Mouse (Mus musculus): ENCODE measurements around the gene Srsf1.

Gene Srsf1

GRCm38 (mm10) chr11:88046944-88047794 lies at the start of gene Srsf1:
Srsf1 (plus strand) TSS chr11:88047373.
- in situ Hi-C loops (cut with MboI; ENCODE audit: low pct_unique_long_range_greater_than_20kb in 1 of 2, low sequenced_read_pairs in 2 of 2, unreplicated experiment in 1 of 2): no loop called here

- in situ Hi-C loops (cut with MboI; ENCODE audit: low pct_unique_long_range_greater_than_20kb in 1 of 2, low sequenced_read_pairs in 2 of 2, unreplicated experiment in 1 of 2): no loop called here
Observed at GRCm38 (mm10) chr11:87999751-88000150, 47.4 kb upstream of the Srsf1 start.

GRCm38 (mm10) chr11:88002738-88003137 lies 44.4 kb upstream of the Srsf1 start:
- in situ Hi-C loops (cut with MboI; ENCODE audit: low pct_unique_long_range_greater_than_20kb in 1 of 2, low sequenced_read_pairs in 2 of 2, unreplicated experiment in 1 of 2): no loop called here

- in situ Hi-C loops (cut with MboI; ENCODE audit: low pct_unique_long_range_greater_than_20kb in 1 of 2, low sequenced_read_pairs in 2 of 2, unreplicated experiment in 1 of 2): no loop called here
Observed at GRCm38 (mm10) chr11:88004123-88004522, 43.0 kb upstream of the Srsf1 start.

GRCm38 (mm10) chr11:88008641-88009040 lies 38.5 kb upstream of the Srsf1 start:
- in situ Hi-C loops (cut with MboI; ENCODE audit: low pct_unique_long_range_greater_than_20kb in 1 of 2, low sequenced_read_pairs in 2 of 2, unreplicated experiment in 1 of 2): no loop called here

- in situ Hi-C loops (cut with MboI; ENCODE audit: low pct_unique_long_range_greater_than_20kb in 1 of 2, low sequenced_read_pairs in 2 of 2, unreplicated experiment in 1 of 2): no loop called here
Observed at GRCm38 (mm10) chr11:88009542-88010190, 37.5 kb upstream of the Srsf1 start.

GRCm38 (mm10) chr11:88011208-88011913 lies 35.8 kb upstream of the Srsf1 start:
- in situ Hi-C loops (cut with MboI; ENCODE audit: low pct_unique_long_range_greater_than_20kb in 1 of 2, low sequenced_read_pairs in 2 of 2, unreplicated experiment in 1 of 2): no loop called here

GRCm38 (mm10) chr11:88011914-88012419 lies 35.2 kb upstream of the Srsf1 start:
- in situ Hi-C loops (cut with MboI; ENCODE audit: low pct_unique_long_range_greater_than_20kb in 1 of 2, low sequenced_read_pairs in 2 of 2, unreplicated experiment in 1 of 2): no loop called here

- in situ Hi-C loops (cut with MboI; ENCODE audit: low pct_unique_long_range_greater_than_20kb in 1 of 2, low sequenced_read_pairs in 2 of 2, unreplicated experiment in 1 of 2): no loop called here
Observed at GRCm38 (mm10) chr11:88012621-88013244, 34.4 kb upstream of the Srsf1 start.

- in situ Hi-C loops (cut with MboI; ENCODE audit: low pct_unique_long_range_greater_than_20kb in 1 of 2, low sequenced_read_pairs in 2 of 2, unreplicated experiment in 1 of 2): no loop called here
Observed at GRCm38 (mm10) chr11:88013632-88014031, 33.5 kb upstream of the Srsf1 start.

- in situ Hi-C loops (cut with MboI; ENCODE audit: low pct_unique_long_range_greater_than_20kb in 1 of 2, low sequenced_read_pairs in 2 of 2, unreplicated experiment in 1 of 2): no loop called here
Observed at GRCm38 (mm10) chr11:88015161-88015560, 32.0 kb upstream of the Srsf1 start.

GRCm38 (mm10) chr11:88015795-88016194 lies 31.4 kb upstream of the Srsf1 start:
- in situ Hi-C loops (cut with MboI; ENCODE audit: low pct_unique_long_range_greater_than_20kb in 1 of 2, low sequenced_read_pairs in 2 of 2, unreplicated experiment in 1 of 2): no loop called here

- in situ Hi-C loops (cut with MboI; ENCODE audit: low pct_unique_long_range_greater_than_20kb in 1 of 2, low sequenced_read_pairs in 2 of 2, unreplicated experiment in 1 of 2): no loop called here
Observed at GRCm38 (mm10) chr11:88023933-88024332, 23.2 kb upstream of the Srsf1 start.

GRCm38 (mm10) chr11:88027391-88028035 lies 19.7 kb upstream of the Srsf1 start:
- in situ Hi-C loops (cut with MboI; ENCODE audit: low pct_unique_long_range_greater_than_20kb in 1 of 2, low sequenced_read_pairs in 2 of 2, unreplicated experiment in 1 of 2): no loop called here

- in situ Hi-C loops (cut with MboI; ENCODE audit: low pct_unique_long_range_greater_than_20kb in 1 of 2, low sequenced_read_pairs in 2 of 2, unreplicated experiment in 1 of 2): no loop called here
Observed at GRCm38 (mm10) chr11:88028193-88028684, 18.9 kb upstream of the Srsf1 start.

- in situ Hi-C loops (cut with MboI; ENCODE audit: low pct_unique_long_range_greater_than_20kb in 1 of 2, low sequenced_read_pairs in 2 of 2, unreplicated experiment in 1 of 2): no loop called here
Observed at GRCm38 (mm10) chr11:88030219-88030618, 17.0 kb upstream of the Srsf1 start.

- in situ Hi-C loops (cut with MboI; ENCODE audit: low pct_unique_long_range_greater_than_20kb in 1 of 2, low sequenced_read_pairs in 2 of 2, unreplicated experiment in 1 of 2): no loop called here
Observed at GRCm38 (mm10) chr11:88030836-88031235, 16.3 kb upstream of the Srsf1 start.

- in situ Hi-C loops (cut with MboI; ENCODE audit: low pct_unique_long_range_greater_than_20kb in 1 of 2, low sequenced_read_pairs in 2 of 2, unreplicated experiment in 1 of 2): no loop called here
Observed at GRCm38 (mm10) chr11:88031753-88032152, 15.4 kb upstream of the Srsf1 start.
